Mouse (Mus musculus) yolk sac, embryonic 10.5 days (tissue): ENCODE measurements around the gene Entpd1.
A peak's percentile ranks its signal among the peaks of the same experiment; 100 is the strongest.
"Not testable (repeated sequence)": the region's sequence is repeated elsewhere in the genome, so short reads cannot be mapped to it uniquely, and the experiment has no call there.

Experiments used
- DNase-seq: peaks from one replicate; pipeline ENCODE4 v3.0.0-alpha.2; 2017; ENCODE audit warnings: low spot score

Gene Entpd1

GRCm38 (mm10) chr19:40611830-40612506, at the start of gene Entpd1, which contains the start of gene Tctn3:
Entpd1 (plus strand) TSS chr19:40612366.
Tctn3 (minus strand) TSS chr19:40612233.
- DNase-seq = peak; percentile 97

GRCm38 (mm10) chr19:40563880-40564645, 48.1 kb upstream of the Entpd1 start:
- DNase-seq = no peak

- no peak for DNase-seq
Observed at GRCm38 (mm10) chr19:40567616-40568015, 44.5 kb upstream of the Entpd1 start.

- peak; percentile 37 for DNase-seq
Observed at GRCm38 (mm10) chr19:40570726-40571125, 41.4 kb upstream of the Entpd1 start.

GRCm38 (mm10) chr19:40575438-40575837, 36.7 kb upstream of the Entpd1 start:
- DNase-seq = peak; percentile 53

- peak; percentile 62 for DNase-seq
Observed at GRCm38 (mm10) chr19:40580902-40581301, 31.3 kb upstream of the Entpd1 start.

- DNase-seq = no peak
Observed at GRCm38 (mm10) chr19:40581662-40582061, 30.5 kb upstream of the Entpd1 start.

GRCm38 (mm10) chr19:40586908-40587307, 25.3 kb upstream of the Entpd1 start:
- DNase-seq = no peak

GRCm38 (mm10) chr19:40587491-40588292, 24.5 kb upstream of the Entpd1 start:
- DNase-seq = peak; percentile 50

- peak; percentile 93 for DNase-seq
Observed at GRCm38 (mm10) chr19:40588293-40588654, 23.9 kb upstream of the Entpd1 start, which contains the start of gene Aldh18a1. Aldh18a1 (minus strand) TSS chr19:40588463.

GRCm38 (mm10) chr19:40588847-40589529, 23.2 kb upstream of the Entpd1 start:
- peak; percentile 90 for DNase-seq

GRCm38 (mm10) chr19:40589530-40589880, 22.7 kb upstream of the Entpd1 start:
- DNase-seq = no peak

GRCm38 (mm10) chr19:40595231-40595630, 16.9 kb upstream of the Entpd1 start:
- no peak for DNase-seq

GRCm38 (mm10) chr19:40595831-40596230, 16.3 kb upstream of the Entpd1 start:
- DNase-seq = no peak

GRCm38 (mm10) chr19:40600846-40601245, 11.3 kb upstream of the Entpd1 start:
- DNase-seq = not testable (repeated sequence)

GRCm38 (mm10) chr19:40601870-40602269, 10.3 kb upstream of the Entpd1 start:
- no peak for DNase-seq

- no peak for DNase-seq
Observed at GRCm38 (mm10) chr19:40605189-40605588, 7.0 kb upstream of the Entpd1 start.

- DNase-seq = no peak
Observed at GRCm38 (mm10) chr19:40607676-40608075, 4.5 kb upstream of the Entpd1 start.

GRCm38 (mm10) chr19:40614811-40615210, 2.6 kb downstream of the Entpd1 start:
- DNase-seq = no peak

- DNase-seq = no peak
Observed at GRCm38 (mm10) chr19:40616021-40616420, 3.9 kb downstream of the Entpd1 start.

- DNase-seq = not testable (repeated sequence)
Observed at GRCm38 (mm10) chr19:40621616-40622015, 9.4 kb downstream of the Entpd1 start.

GRCm38 (mm10) chr19:40625935-40626334, 13.8 kb downstream of the Entpd1 start:
- no peak for DNase-seq
